Mouse (Mus musculus): ENCODE measurements around the gene Cacna2d4. TPM values are rescaled to one million over a fixed set of nuclear protein-coding genes. Genes with fewer than 3 reads are reported as not detected.

Gene Cacna2d4
- polyA plus RNA-seq, 1 experiment from 2014 or later, result 0.03 TPM

DNA sequence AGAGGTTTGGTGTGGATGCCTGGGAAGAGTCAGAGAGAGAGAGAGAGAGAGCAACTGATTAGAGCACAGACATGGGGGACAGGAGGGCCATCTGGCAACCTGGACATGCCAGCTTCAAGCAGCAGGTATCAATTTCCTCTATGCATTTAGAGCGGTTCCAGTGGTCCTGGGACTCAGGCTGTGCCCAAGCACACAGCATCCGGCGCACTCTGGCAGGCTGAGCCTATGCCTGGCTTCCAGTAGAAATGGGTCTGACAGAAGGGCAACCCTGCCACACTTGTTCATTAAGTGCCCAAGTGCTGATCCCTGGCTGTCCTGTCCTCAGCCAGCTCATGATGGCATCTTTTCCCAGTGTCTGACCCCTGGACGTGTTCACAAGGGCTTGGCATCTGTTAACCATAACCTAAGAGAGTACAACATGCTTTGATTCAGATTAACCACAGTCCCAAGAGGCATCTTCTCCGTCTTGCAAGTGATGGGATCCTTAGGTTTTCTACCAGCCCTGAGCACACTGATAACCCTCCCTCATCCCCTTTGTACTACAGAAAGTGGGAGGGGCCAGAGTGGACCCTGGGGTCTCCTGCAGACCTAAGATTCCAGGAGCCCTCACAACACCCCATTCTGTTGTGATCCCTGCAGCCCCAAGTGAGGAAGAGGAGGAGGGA lies 3.1 kb downstream of the Cacna2d4 start:
- 80% methylated on average over 5 of the region's 5 CpGs for WGBS
- TF ChIP-seq CTCF (IDR thresholded peaks at IDR 0.05; ENCODE audit: low read depth), result no peak
- no peak for ATAC-seq
- Histone ChIP-seq H3K4me2 (replicated peaks; ENCODE audit: low read depth) (no peak overlapping the region), H3K27ac (ENCODE audit: low read depth, low read length) (no peak overlapping the region), H3K4me3 (ENCODE audit: low read depth, low read length) (no peak overlapping the region), H3K27me3 (replicated peaks; ENCODE audit: control insufficient read depth, insufficient read depth, low read length) (no peaks in the 10 kb centered on the region), H3K9ac (ENCODE audit: low read depth, low read length) (no peak overlapping the region), H3K4me1 (replicated peaks; ENCODE audit: control insufficient read depth, insufficient read depth, low read length) (no peaks in the 10 kb centered on the region), H3K9me3 (ENCODE audit: control insufficient read depth) (no peaks in the 10 kb centered on the region), H3K36me3 (ENCODE audit: control insufficient read depth, insufficient read depth) (no peaks in the 10 kb centered on the region)

DNA sequence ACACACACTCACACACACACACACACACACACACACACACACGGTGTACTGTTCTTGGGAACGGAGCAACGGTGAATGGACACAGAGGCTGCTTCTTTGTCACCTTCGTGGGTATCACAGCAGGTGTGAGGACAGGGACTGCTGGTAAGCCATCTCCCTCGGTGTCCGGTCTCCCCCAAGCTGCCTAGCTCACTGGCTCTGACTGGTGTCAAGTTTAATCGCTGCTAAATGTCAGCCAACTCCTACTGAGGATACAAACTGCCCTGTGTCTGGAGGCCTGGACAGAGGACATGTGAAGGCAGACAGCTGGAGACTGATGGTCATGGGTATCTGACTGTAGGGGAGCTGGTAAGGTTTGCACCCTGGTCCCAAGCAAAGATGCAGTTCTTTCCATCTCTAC lies 3.9 kb downstream of the Cacna2d4 start:
- Histone ChIP-seq H3K4me2 (replicated peaks; ENCODE audit: low read depth) (no peak overlapping the region), H3K4me3 (ENCODE audit: low read depth, low read length) (no peak overlapping the region), H3K36me3 (ENCODE audit: control insufficient read depth, insufficient read depth) (no peaks in the 10 kb centered on the region), H3K9me3 (ENCODE audit: control insufficient read depth) (no peaks in the 10 kb centered on the region), H3K27me3 (replicated peaks; ENCODE audit: control insufficient read depth, insufficient read depth, low read length) (no peaks in the 10 kb centered on the region), H3K27ac (ENCODE audit: low read depth, low read length) (no peak overlapping the region), H3K4me1 (replicated peaks; ENCODE audit: control insufficient read depth, insufficient read depth, low read length) (no peaks in the 10 kb centered on the region), H3K9ac (ENCODE audit: low read depth, low read length) (no peak overlapping the region)
- WGBS, result 64% methylated on average over 7 of the region's 7 CpGs
- ATAC-seq, result no peak
- no peak for TF ChIP-seq CTCF (IDR thresholded peaks at IDR 0.05; ENCODE audit: low read depth)

DNA sequence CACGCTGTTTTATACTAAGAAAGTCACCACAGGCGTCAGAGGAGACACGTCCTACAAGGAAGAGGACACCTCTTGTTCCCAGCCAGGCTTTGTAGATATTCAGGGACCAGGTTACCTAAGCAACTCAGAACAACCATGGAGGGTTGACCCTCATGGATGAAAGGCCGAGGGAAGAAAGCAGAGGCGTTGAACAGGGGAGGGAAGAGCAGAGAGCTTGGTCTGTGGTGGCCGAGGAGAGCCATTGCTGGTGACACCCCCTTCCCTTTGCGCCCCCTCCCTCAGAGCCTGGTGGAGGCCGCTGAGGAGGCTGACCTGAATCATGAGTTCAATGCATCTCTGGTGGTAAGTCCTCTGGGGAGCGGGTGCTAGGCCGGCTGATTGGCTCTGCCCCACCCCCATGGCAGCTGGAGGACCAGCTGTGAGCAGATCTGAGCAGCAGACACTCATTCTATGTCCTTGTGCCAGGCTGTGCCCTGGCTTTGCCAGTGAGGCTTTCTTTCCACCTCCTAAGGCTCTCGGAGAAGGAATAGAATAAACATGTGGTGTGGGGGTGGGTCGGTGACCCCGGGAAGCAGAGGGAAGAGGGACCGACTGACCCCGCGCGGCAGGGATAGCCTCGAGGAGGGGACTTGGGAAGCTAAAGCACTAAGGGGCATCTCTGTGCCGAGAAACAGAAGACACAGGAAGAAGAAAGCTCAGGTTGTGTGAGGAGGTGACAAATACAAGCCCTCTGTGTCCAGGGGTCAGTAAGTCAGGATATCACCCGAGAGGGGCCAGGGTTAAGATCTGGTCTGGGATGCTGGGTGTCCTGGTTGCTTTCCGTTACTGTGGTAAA lies 4.8 kb downstream of the Cacna2d4 start:
- Histone ChIP-seq H3K9ac (ENCODE audit: low read depth, low read length) (no peak overlapping the region), H3K27ac (ENCODE audit: low read depth, low read length) (no peak overlapping the region), H3K27me3 (replicated peaks; ENCODE audit: control insufficient read depth, insufficient read depth, low read length) (no peaks in the 10 kb centered on the region), H3K9me3 (ENCODE audit: control insufficient read depth) (no peaks in the 10 kb centered on the region), H3K36me3 (ENCODE audit: control insufficient read depth, insufficient read depth) (no peaks in the 10 kb centered on the region), H3K4me1 (replicated peaks; ENCODE audit: control insufficient read depth, insufficient read depth, low read length) (no peaks in the 10 kb centered on the region), H3K4me2 (replicated peaks; ENCODE audit: low read depth) (no peak overlapping the region), H3K4me3 (ENCODE audit: low read depth, low read length) (no peak overlapping the region)
- ATAC-seq, result no peak
- no peak for TF ChIP-seq CTCF (IDR thresholded peaks at IDR 0.05; ENCODE audit: low read depth)
- 50% methylated on average over 21 of the region's 21 CpGs for WGBS

DNA sequence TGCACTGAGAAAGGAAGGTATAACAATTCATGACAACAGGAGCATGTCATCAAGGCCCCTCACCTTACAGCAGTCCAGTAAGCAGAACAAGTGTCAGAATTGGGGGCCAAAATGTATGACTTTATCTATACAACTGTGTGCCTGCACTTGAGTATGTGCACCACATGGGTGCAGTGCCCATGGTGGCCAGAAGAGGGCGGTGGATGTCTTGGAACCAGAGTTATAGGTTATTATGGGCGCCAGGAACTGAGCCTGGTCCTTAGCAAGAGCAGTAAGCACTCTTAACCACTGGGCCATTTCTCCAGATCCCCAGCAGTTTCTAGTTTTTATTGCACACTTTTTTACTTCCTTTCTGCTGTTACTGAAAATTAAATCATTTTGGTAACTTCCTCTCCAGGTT lies 9.8 kb downstream of the Cacna2d4 start:
- no peaks in the 10 kb centered on the region for H3K9me3 ChIP-seq (ENCODE audit: control insufficient read depth)
- H3K27ac ChIP-seq (ENCODE audit: low read depth, low read length), result no peak overlapping the region
- ATAC-seq, result no peak
- WGBS, result 46% methylated on average over 2 of the region's 2 CpGs
- no peak overlapping the region for H3K4me3 ChIP-seq (ENCODE audit: low read depth, low read length)
- no peaks in the 10 kb centered on the region for H3K36me3 ChIP-seq (ENCODE audit: control insufficient read depth, insufficient read depth)
- TF ChIP-seq CTCF (IDR thresholded peaks at IDR 0.05; ENCODE audit: low read depth), result peak; percentile 25; the same call in 1 of the 2 replicates
- H3K4me2 ChIP-seq (replicated peaks; ENCODE audit: low read depth), result no peak overlapping the region
- H3K9ac ChIP-seq (ENCODE audit: low read depth, low read length), result no peak overlapping the region
- H3K4me1 ChIP-seq (replicated peaks; ENCODE audit: control insufficient read depth, insufficient read depth, low read length), result no peaks in the 10 kb centered on the region
- H3K27me3 ChIP-seq (replicated peaks; ENCODE audit: control insufficient read depth, insufficient read depth, low read length), result no peaks in the 10 kb centered on the region

- H3K27me3 ChIP-seq (replicated peaks; ENCODE audit: control insufficient read depth, insufficient read depth, low read length), result no peaks in the 10 kb centered on the region
- H3K9me3 ChIP-seq (ENCODE audit: control insufficient read depth), result no peaks in the 10 kb centered on the region
- H3K4me3 ChIP-seq (ENCODE audit: low read depth, low read length), result no peak overlapping the region
- H3K36me3 ChIP-seq (ENCODE audit: control insufficient read depth, insufficient read depth), result no peaks in the 10 kb centered on the region
- H3K4me1 ChIP-seq (replicated peaks; ENCODE audit: control insufficient read depth, insufficient read depth, low read length), result no peaks in the 10 kb centered on the region
- no peak overlapping the region for H3K9ac ChIP-seq (ENCODE audit: low read depth, low read length)
- no peak for ATAC-seq
- WGBS, result 78% methylated on average over 3 of the region's 3 CpGs
- no peak overlapping the region for H3K4me2 ChIP-seq (replicated peaks; ENCODE audit: low read depth)
- TF ChIP-seq CTCF (IDR thresholded peaks at IDR 0.05; ENCODE audit: low read depth), result no peak
- H3K27ac ChIP-seq (ENCODE audit: low read depth, low read length), result no peak overlapping the region
Measured at GRCm38 (mm10) chr6:119248578-119248977, 12.3 kb downstream of the Cacna2d4 start.

GRCm38 (mm10) chr6:119249726-119250125 lies 13.4 kb downstream of the Cacna2d4 start:
- ATAC-seq, result no peak
- no peak for TF ChIP-seq CTCF (IDR thresholded peaks at IDR 0.05; ENCODE audit: low read depth)
- no peak overlapping the region for H3K4me2 ChIP-seq (replicated peaks; ENCODE audit: low read depth)
- no peak overlapping the region for H3K27ac ChIP-seq (ENCODE audit: low read depth, low read length)
- H3K9ac ChIP-seq (ENCODE audit: low read depth, low read length), result no peak overlapping the region
- H3K9me3 ChIP-seq (ENCODE audit: control insufficient read depth), result no peaks in the 10 kb centered on the region
- H3K27me3 ChIP-seq (replicated peaks; ENCODE audit: control insufficient read depth, insufficient read depth, low read length), result no peaks in the 10 kb centered on the region
- H3K4me1 ChIP-seq (replicated peaks; ENCODE audit: control insufficient read depth, insufficient read depth, low read length), result no peaks in the 10 kb centered on the region
- no peaks in the 10 kb centered on the region for H3K36me3 ChIP-seq (ENCODE audit: control insufficient read depth, insufficient read depth)
- H3K4me3 ChIP-seq (ENCODE audit: low read depth, low read length), result no peak overlapping the region
- 87% methylated on average over 10 of the region's 10 CpGs for WGBS

Data from intestine, postnatal 0 days (tissue).